Mouse (Mus musculus): ENCODE results near the gene Tbc1d15. TPM values are rescaled to one million over a fixed set of nuclear protein-coding genes. Genes with fewer than 3 reads are reported as not detected.

Gene Tbc1d15
- polyA plus RNA-seq, 1 experiment from 2014 or later, result 27.1 TPM

GRCm38 (mm10) chr10:115270612-115271390 is 19.5 kb upstream of the Tbc1d15 start:
- Histone ChIP-seq H3K27me3 (replicated peaks) (no peaks in the 10 kb centered on the region), H3K36me3 (no peaks in the 10 kb centered on the region), H3K9ac (replicated peaks) (no peak overlapping the region), H3K4me3 (replicated peaks) (no peak overlapping the region), H3K4me2 (no peak overlapping the region), H3K9me3 (replicated peaks) (no peaks in the 10 kb centered on the region), H3K4me1 (no peaks in the 10 kb centered on the region), H3K27ac (replicated peaks) (no peak overlapping the region)
- WGBS, result 94% methylated on average over 12 of the region's 12 CpGs
- no peak for ATAC-seq (ENCODE audit: low FRiP score)

- H3K9ac ChIP-seq (replicated peaks), result no peak overlapping the region
- no peak overlapping the region for H3K4me3 ChIP-seq (replicated peaks)
- H3K27me3 ChIP-seq (replicated peaks), result no peaks in the 10 kb centered on the region
- no peaks in the 10 kb centered on the region for H3K4me1 ChIP-seq
- 74% methylated on average over 5 of the region's 5 CpGs for WGBS
- ATAC-seq (ENCODE audit: low FRiP score), result no peak
- H3K9me3 ChIP-seq (replicated peaks), result no peaks in the 10 kb centered on the region
- no peak overlapping the region for H3K27ac ChIP-seq (replicated peaks)
- no peak overlapping the region for H3K4me2 ChIP-seq
- no peaks in the 10 kb centered on the region for H3K36me3 ChIP-seq
Measured at GRCm38 (mm10) chr10:115262926-115263562, 11.8 kb upstream of the Tbc1d15 start.

GRCm38 (mm10) chr10:115262261-115262660 is 11.0 kb upstream of the Tbc1d15 start:
- H3K9ac ChIP-seq (replicated peaks), result no peak overlapping the region
- 86% methylated on average over 2 of the region's 2 CpGs for WGBS

GRCm38 (mm10) chr10:115261428-115261827 is 10.2 kb upstream of the Tbc1d15 start:
- Histone ChIP-seq H3K4me1 (no peaks in the 10 kb centered on the region), H3K9ac (replicated peaks) (no peak overlapping the region), H3K4me2 (no peak overlapping the region), H3K4me3 (replicated peaks) (no peak overlapping the region), H3K27me3 (replicated peaks) (no peaks in the 10 kb centered on the region), H3K27ac (replicated peaks) (no peak overlapping the region), H3K9me3 (replicated peaks) (no peaks in the 10 kb centered on the region), H3K36me3 (no peaks in the 10 kb centered on the region)
- ATAC-seq (ENCODE audit: low FRiP score), result no peak
- 87% methylated on average over 3 of the region's 3 CpGs for WGBS

More at GRCm38 (mm10) chr10:115262261-115262660, 11.0 kb upstream of the Tbc1d15 start:
- ATAC-seq (ENCODE audit: low FRiP score), result no peak
- no peaks in the 10 kb centered on the region for H3K27me3 ChIP-seq (replicated peaks)
- H3K36me3 ChIP-seq, result no peaks in the 10 kb centered on the region
- no peaks in the 10 kb centered on the region for H3K4me1 ChIP-seq
- no peak overlapping the region for H3K4me3 ChIP-seq (replicated peaks)
- no peak overlapping the region for H3K4me2 ChIP-seq
- H3K9me3 ChIP-seq (replicated peaks), result no peaks in the 10 kb centered on the region
- no peak overlapping the region for H3K27ac ChIP-seq (replicated peaks)

- Histone ChIP-seq H3K4me3 (replicated peaks) (no peak overlapping the region), H3K36me3 (no peaks in the 10 kb centered on the region), H3K9ac (replicated peaks) (no peak overlapping the region), H3K9me3 (replicated peaks) (no peaks in the 10 kb centered on the region), H3K4me1 (peaks cover 7% of the 10 kb centered on the region), H3K27me3 (replicated peaks) (no peaks in the 10 kb centered on the region), H3K27ac (replicated peaks) (no peak overlapping the region), H3K4me2 (no peak overlapping the region)
- 86% methylated on average over 5 of the region's 5 CpGs for WGBS
- ATAC-seq (ENCODE audit: low FRiP score), result no peak
Measured at GRCm38 (mm10) chr10:115256162-115256561, 4.9 kb upstream of the Tbc1d15 start.

GRCm38 (mm10) chr10:115253521-115253920 is 2.3 kb upstream of the Tbc1d15 start:
- Histone ChIP-seq H3K9me3 (replicated peaks) (no peaks in the 10 kb centered on the region), H3K4me3 (replicated peaks) (no peak overlapping the region), H3K4me1 (peaks cover 22% of the 10 kb centered on the region), H3K4me2 (no peak overlapping the region), H3K36me3 (no peaks in the 10 kb centered on the region), H3K27me3 (replicated peaks) (no peaks in the 10 kb centered on the region), H3K27ac (replicated peaks) (no peak overlapping the region), H3K9ac (replicated peaks) (no peak overlapping the region)
- WGBS, result 82% methylated on average over 3 of the region's 3 CpGs
- ATAC-seq (ENCODE audit: low FRiP score), result no peak

GRCm38 (mm10) chr10:115252321-115252757 is 1.1 kb upstream of the Tbc1d15 start:
- Histone ChIP-seq H3K4me2 (peak overlapping the region; percentile 70), H3K9ac (replicated peaks) (peak overlapping the region; percentile 50), H3K4me1 (peaks cover 29% of the 10 kb centered on the region), H3K36me3 (no peaks in the 10 kb centered on the region), H3K4me3 (replicated peaks) (peak overlapping the region; percentile 85), H3K27me3 (replicated peaks) (no peaks in the 10 kb centered on the region), H3K27ac (replicated peaks) (no peak overlapping the region), H3K9me3 (replicated peaks) (no peaks in the 10 kb centered on the region)
- WGBS, result 12% methylated on average over 10 of the region's 10 CpGs
- ATAC-seq (ENCODE audit: low FRiP score), result no peak

GRCm38 (mm10) chr10:115250235-115251087 is 806 bp downstream of the Tbc1d15 start:
- peaks cover 35% of the 10 kb centered on the region for H3K4me1 ChIP-seq
- peak overlapping the region; percentile 85 for H3K4me3 ChIP-seq (replicated peaks)
- no peaks in the 10 kb centered on the region for H3K9me3 ChIP-seq (replicated peaks)
- peak overlapping the region; percentile 81 for H3K9ac ChIP-seq (replicated peaks)
- ATAC-seq (ENCODE audit: low FRiP score), result no peak; the same call in 1 of the 2 replicates
- H3K27ac ChIP-seq (replicated peaks), result peak overlapping the region; percentile 74
- no peaks in the 10 kb centered on the region for H3K27me3 ChIP-seq (replicated peaks)
- no peaks in the 10 kb centered on the region for H3K36me3 ChIP-seq
- WGBS, result 32% methylated on average over 38 of the region's 38 CpGs
- H3K4me2 ChIP-seq, result peak overlapping the region; percentile 70

GRCm38 (mm10) chr10:115248041-115248440 is 3.2 kb downstream of the Tbc1d15 start:
- Histone ChIP-seq H3K9ac (replicated peaks) (no peak overlapping the region), H3K4me2 (no peak overlapping the region)

GRCm38 (mm10) chr10:115245488-115245887 is 5.8 kb downstream of the Tbc1d15 start:
- H3K4me1 ChIP-seq, result peaks cover 31% of the 10 kb centered on the region
- H3K4me2 ChIP-seq, result no peak overlapping the region
- WGBS, result 94% methylated on average over 2 of the region's 2 CpGs

More at GRCm38 (mm10) chr10:115248041-115248440, 3.2 kb downstream of the Tbc1d15 start:
- peaks cover 38% of the 10 kb centered on the region for H3K4me1 ChIP-seq
- H3K27ac ChIP-seq (replicated peaks), result no peak overlapping the region
- no peaks in the 10 kb centered on the region for H3K9me3 ChIP-seq (replicated peaks)
- no peaks in the 10 kb centered on the region for H3K27me3 ChIP-seq (replicated peaks)
- H3K4me3 ChIP-seq (replicated peaks), result no peak overlapping the region
- ATAC-seq (ENCODE audit: low FRiP score), result no peak
- 44% methylated on average over 7 of the region's 7 CpGs for WGBS
- no peaks in the 10 kb centered on the region for H3K36me3 ChIP-seq

GRCm38 (mm10) chr10:115241082-115241595 is 10.1 kb downstream of the Tbc1d15 start:
- ATAC-seq (ENCODE audit: low FRiP score), result no peak

More at GRCm38 (mm10) chr10:115245488-115245887, 5.8 kb downstream of the Tbc1d15 start:
- ATAC-seq (ENCODE audit: low FRiP score), result no peak
- Histone ChIP-seq H3K27me3 (replicated peaks) (no peaks in the 10 kb centered on the region), H3K4me3 (replicated peaks) (no peak overlapping the region), H3K36me3 (no peaks in the 10 kb centered on the region; the same call in 1 of the 2 replicates), H3K27ac (replicated peaks) (no peak overlapping the region), H3K9me3 (replicated peaks) (no peaks in the 10 kb centered on the region), H3K9ac (replicated peaks) (no peak overlapping the region)

More at GRCm38 (mm10) chr10:115241082-115241595, 10.1 kb downstream of the Tbc1d15 start:
- Histone ChIP-seq H3K27me3 (replicated peaks) (no peaks in the 10 kb centered on the region), H3K4me1 (0 out of 2 replicates have a peak, but pooled peaks cover 9% of the 10 kb centered on the region), H3K9me3 (replicated peaks) (no peaks in the 10 kb centered on the region), H3K4me3 (replicated peaks) (no peak overlapping the region), H3K36me3 (peaks cover 28% of the 10 kb centered on the region), H3K4me2 (no peak overlapping the region), H3K9ac (replicated peaks) (no peak overlapping the region), H3K27ac (replicated peaks) (no peak overlapping the region)
- WGBS, result 88% methylated on average over 8 of the region's 8 CpGs

All from neural tube, embryonic 15.5 days (tissue).